Mouse (Mus musculus): ENCODE measurements around the gene Erp29. TPM values are rescaled to one million over a fixed set of nuclear protein-coding genes. Genes with fewer than 3 reads are reported as not detected.
A peak's percentile ranks its signal among the peaks of the same experiment; 100 is the strongest.

Erp29 gene
- polyA plus RNA-seq, 1 experiment, result 86.0 TPM

GRCm38 (mm10) chr5:121463601-121464250 lies 11.4 kb upstream of the Erp29 start:
- Histone ChIP-seq H3K27me3 (ENCODE audit: control insufficient read depth, insufficient read depth, insufficient read length) (peaks cover 7% of the 10 kb centered on the region), H3ac (ENCODE audit: control insufficient read depth, insufficient read length) (no peak overlapping the region), H3K36me3 (ENCODE audit: control insufficient read depth, insufficient read depth) (no peaks in the 10 kb centered on the region), H3K4me3 (no peak overlapping the region), H3K4me2 (ENCODE audit: low read depth) (no peak overlapping the region), H3K79me2 (ENCODE audit: control insufficient read depth, insufficient read depth) (no peaks in the 10 kb centered on the region)
- TF ChIP-seq MYOG (IDR thresholded peaks at IDR 0.05; ENCODE audit: control insufficient read depth in 1 of 3, insufficient read depth in 1 of 3, insufficient read length in 2 of 3, low read depth in 2 of 3) (no peak), POLR2AphosphoS2 (IDR thresholded peaks at IDR 0.05; ENCODE audit: insufficient read length, low read depth) (no peak), TCF12 (IDR thresholded peaks at IDR 0.05; ENCODE audit: insufficient read depth, poor library complexity, severe bottlenecking) (no peak), E2F4 (IDR thresholded peaks at IDR 0.05; ENCODE audit: insufficient read depth) (no peak)

GRCm38 (mm10) chr5:121462967-121463366 lies 10.7 kb upstream of the Erp29 start:
- H3K36me3 ChIP-seq (ENCODE audit: control insufficient read depth, insufficient read depth), result no peaks in the 10 kb centered on the region
- H3K4me3 ChIP-seq, result no peak overlapping the region
- no peak overlapping the region for H3K4me2 ChIP-seq (ENCODE audit: low read depth)
- peaks cover 7% of the 10 kb centered on the region for H3K27me3 ChIP-seq (ENCODE audit: control insufficient read depth, insufficient read depth, insufficient read length)
- no peak overlapping the region for H3ac ChIP-seq (ENCODE audit: control insufficient read depth, insufficient read length)
- H3K79me2 ChIP-seq (ENCODE audit: control insufficient read depth, insufficient read depth), result no peaks in the 10 kb centered on the region
- TF ChIP-seq MYOG (IDR thresholded peaks at IDR 0.05; ENCODE audit: control insufficient read depth in 1 of 3, insufficient read depth in 1 of 3, insufficient read length in 2 of 3, low read depth in 2 of 3) (no peak), TCF12 (IDR thresholded peaks at IDR 0.05; ENCODE audit: insufficient read depth, poor library complexity, severe bottlenecking) (no peak), MAX (IDR thresholded peaks at IDR 0.05; ENCODE audit: low read depth) (no peak), TCF3 (IDR thresholded peaks at IDR 0.05; ENCODE audit: insufficient read length, low read depth) (no peak), POLR2A (IDR thresholded peaks at IDR 0.05; ENCODE audit: insufficient read length, low read depth) (no peak), SRF (IDR thresholded peaks at IDR 0.05; ENCODE audit: control insufficient read depth, insufficient read length, low read depth) (no peak), MYOD1 (IDR thresholded peaks at IDR 0.05; ENCODE audit: control insufficient read depth in 1 of 3, insufficient read length in 2 of 3, low read depth in 2 of 3) (no peak), USF1 (IDR thresholded peaks at IDR 0.05; ENCODE audit: low read depth) (no peak), REST (IDR thresholded peaks at IDR 0.05; ENCODE audit: insufficient read depth, insufficient read length) (no peak), E2F4 (IDR thresholded peaks at IDR 0.05; ENCODE audit: insufficient read depth) (no peak), POLR2AphosphoS2 (IDR thresholded peaks at IDR 0.05; ENCODE audit: insufficient read length, low read depth) (no peak), CEBPB (IDR thresholded peaks at IDR 0.05; ENCODE audit: insufficient read depth, poor library complexity, severe bottlenecking) (no peak)

- Histone ChIP-seq H3K79me2 (ENCODE audit: control insufficient read depth, insufficient read depth) (no peaks in the 10 kb centered on the region), H3ac (ENCODE audit: control insufficient read depth, insufficient read length) (no peak overlapping the region), H3K27me3 (ENCODE audit: control insufficient read depth, insufficient read depth, insufficient read length) (no peaks in the 10 kb centered on the region), H3K4me3 (no peak overlapping the region), H3K4me2 (ENCODE audit: low read depth) (no peak overlapping the region), H3K36me3 (ENCODE audit: control insufficient read depth, insufficient read depth) (no peaks in the 10 kb centered on the region)
- no peak for TF ChIP-seq TCF12 (IDR thresholded peaks at IDR 0.05; ENCODE audit: insufficient read depth, poor library complexity, severe bottlenecking)
- TF ChIP-seq POLR2AphosphoS2 (IDR thresholded peaks at IDR 0.05; ENCODE audit: insufficient read length, low read depth), result no peak
- TF ChIP-seq MYOG (IDR thresholded peaks at IDR 0.05; ENCODE audit: control insufficient read depth in 1 of 3, insufficient read depth in 1 of 3, insufficient read length in 2 of 3, low read depth in 2 of 3), result no peak
- TF ChIP-seq POLR2A (IDR thresholded peaks at IDR 0.05; ENCODE audit: insufficient read length, low read depth), result no peak
- no peak for TF ChIP-seq USF1 (IDR thresholded peaks at IDR 0.05; ENCODE audit: low read depth)
- TF ChIP-seq MYOD1 (IDR thresholded peaks at IDR 0.05; ENCODE audit: control insufficient read depth in 1 of 3, insufficient read length in 2 of 3, low read depth in 2 of 3), result no peak
These were observed 9.8 kb upstream of the Erp29 start for GRCm38 (mm10) chr5:121462171-121462502.

- TF ChIP-seq CEBPB (IDR thresholded peaks at IDR 0.05; ENCODE audit: insufficient read depth, poor library complexity, severe bottlenecking), result no peak
- TF ChIP-seq MYOG (IDR thresholded peaks at IDR 0.05; ENCODE audit: control insufficient read depth in 1 of 3, insufficient read depth in 1 of 3, insufficient read length in 2 of 3, low read depth in 2 of 3), result no peak
- TF ChIP-seq MAX (IDR thresholded peaks at IDR 0.05; ENCODE audit: low read depth), result no peak
- no peak for TF ChIP-seq REST (IDR thresholded peaks at IDR 0.05; ENCODE audit: insufficient read depth, insufficient read length)
- no peak for TF ChIP-seq USF1 (IDR thresholded peaks at IDR 0.05; ENCODE audit: low read depth)
- peak; percentile 57 for TF ChIP-seq POLR2AphosphoS2 (IDR thresholded peaks at IDR 0.05; ENCODE audit: insufficient read length, low read depth)
- Histone ChIP-seq H3K79me2 (ENCODE audit: control insufficient read depth, insufficient read depth) (no peaks in the 10 kb centered on the region), H3K4me2 (ENCODE audit: low read depth) (no peak overlapping the region), H3ac (ENCODE audit: control insufficient read depth, insufficient read length) (no peak overlapping the region), H3K4me3 (no peak overlapping the region), H3K36me3 (ENCODE audit: control insufficient read depth, insufficient read depth) (no peaks in the 10 kb centered on the region), H3K27me3 (ENCODE audit: control insufficient read depth, insufficient read depth, insufficient read length) (no peaks in the 10 kb centered on the region)
These were observed 9.2 kb upstream of the Erp29 start for GRCm38 (mm10) chr5:121461339-121462170.

Data from myocyte (in vitro differentiated cells).